Mouse (Mus musculus) liver, embryonic 11.5 days (tissue): ENCODE results near the gene Zmiz1. TPM values are rescaled to one million over a fixed set of nuclear protein-coding genes. Genes with fewer than 3 reads are reported as not detected.
A peak's percentile ranks its signal among the peaks of the same experiment; 100 is the strongest.

Experiments
- ATAC-seq: fragments of 200-750 bp; cut with Nextera tagmentation; replicated peaks from 2 replicates; pipeline ENCODE4 v1.8.0; 2017; ENCODE audit warnings: moderate number of reproducible peaks, mild to moderate bottlenecking, moderate TSS enrichment, moderate library complexity; ENCODE audit not compliant: low FRiP score
- DNase-seq: peaks from one replicate; pipeline ENCODE4 v3.0.0-alpha.2; 2017; ENCODE audit warnings: low spot score
- H3K27ac ChIP-seq: fragments of 300-500 bp; sonication (generic); 2 replicates; pipeline ENCODE4 v1.5.1; 2014; ENCODE audit warnings: mild to moderate bottlenecking, low read depth, low read length, control low read depth
- H3K27me3 ChIP-seq: fragments of 300-500 bp; sonication (generic); replicated peaks from 2 replicates; pipeline ENCODE4 v1.6.1; 2014; ENCODE audit warnings: low read length, mixed read lengths; ENCODE audit not compliant: control insufficient read depth, insufficient read depth
- H3K36me3 ChIP-seq: fragments of 300-500 bp; sonication (generic); 2 replicates; pipeline ENCODE4 v1.6.1; 2014; ENCODE audit warnings: mild to moderate bottlenecking, low read length, moderate library complexity, mixed read lengths; ENCODE audit not compliant: control insufficient read depth, insufficient read depth
- H3K4me1 ChIP-seq: fragments of 300-500 bp; sonication (generic); replicated peaks from 2 replicates; pipeline ENCODE4 v1.6.1; 2014; ENCODE audit warnings: low read length, mixed read lengths; ENCODE audit not compliant: control insufficient read depth, insufficient read depth
- H3K4me2 ChIP-seq: fragments of 300-500 bp; sonication (generic); 2 replicates; pipeline ENCODE4 v1.6.1; 2014; ENCODE audit warnings: mild to moderate bottlenecking, control low read depth, moderate library complexity
- H3K4me3 ChIP-seq: fragments of 300-500 bp; sonication (generic); 2 replicates; pipeline ENCODE4 v1.5.1; 2014; ENCODE audit warnings: low read depth, low read length, control low read depth
- H3K9ac ChIP-seq: fragments of 300-500 bp; sonication (generic); 2 replicates; pipeline ENCODE4 v1.6.1; 2014; ENCODE audit warnings: low read depth, low read length, control low read depth
- H3K9me3 ChIP-seq: fragments of 300-500 bp; sonication (generic); 2 replicates; pipeline ENCODE4 v1.6.1; 2016; ENCODE audit warnings: low read length, inconsistent platforms, mixed read lengths; ENCODE audit not compliant: control insufficient read depth
- WGBS: fragments of 180-500 bp; shearing (Covaris S2); extraction: QIAGEN DNeasy Blood & Tissue Kit; methylation state at CpG from one replicate; pipeline ENCODE4 v1.1.7; 2014; 5-methylcytosine and 5-hydroxymethylcytosine counted together
- polyA plus RNA-seq: library from polyadenylated mRNA; unstranded; fragments of >200 nt; fragmentation: Nextera tagmentation; extraction: Ambion mirVana; gene quantifications from 2 replicates; pipeline ENCODE4 v1.2.1, GENCODE M21; 2014

Gene Zmiz1
- polyA plus RNA-seq, 1 experiment from 2014 or later, result 31.0 TPM

DNA sequence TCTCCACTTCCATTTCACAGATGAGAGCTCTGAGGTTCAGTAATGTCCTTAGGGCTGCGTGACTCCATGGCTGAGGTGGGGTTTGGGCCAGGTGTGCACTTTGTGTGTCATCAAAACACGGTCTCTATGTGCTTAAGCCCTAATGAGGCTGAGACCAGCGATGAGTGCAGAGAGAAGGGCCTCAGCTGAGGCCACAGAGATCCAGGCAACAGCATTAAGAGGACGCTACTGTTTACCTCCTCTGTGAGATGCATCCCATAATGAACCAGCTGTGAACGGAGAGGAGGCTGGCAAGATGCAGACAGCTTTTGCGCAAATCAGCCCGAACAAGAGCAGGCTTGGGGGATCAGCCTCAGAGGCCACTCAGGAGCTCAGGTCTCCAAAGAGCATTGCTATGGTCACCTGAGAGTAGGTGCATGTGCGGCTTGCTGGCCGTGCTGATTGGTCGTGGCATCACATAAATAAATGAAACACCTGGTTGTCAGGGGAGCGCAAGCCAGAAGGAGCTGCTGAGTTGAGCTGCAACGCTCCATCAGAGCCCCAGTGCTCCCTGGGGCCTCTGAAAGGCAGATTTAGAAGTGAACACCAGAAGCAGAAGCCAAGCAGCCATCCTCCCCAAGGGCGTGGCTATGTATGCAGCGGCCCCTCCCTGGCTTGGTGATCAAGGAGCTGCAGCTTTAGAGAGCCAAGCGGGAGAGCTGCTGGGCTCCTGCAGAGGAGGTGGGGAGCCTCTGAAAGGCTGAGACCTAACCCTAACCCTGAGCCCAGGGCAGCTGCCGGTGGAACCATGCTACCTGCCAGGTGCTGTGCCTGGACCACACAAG, 115.3 kb downstream of the Zmiz1 start:
- no peak for DNase-seq
- Histone ChIP-seq H3K27me3 (no peaks in the 10 kb centered on the region), H3K4me3 (no peak overlapping the region), H3K4me1 (peaks cover 13% of the 10 kb centered on the region), H3K9ac (no peak overlapping the region), H3K27ac (no peak overlapping the region), H3K36me3 (peaks cover 26% of the 10 kb centered on the region), H3K9me3 (no peaks in the 10 kb centered on the region), H3K4me2 (no peak overlapping the region)
- 62% methylated on average over 16 of the region's 16 CpGs for WGBS
- ATAC-seq, result peak; percentile 68

DNA sequence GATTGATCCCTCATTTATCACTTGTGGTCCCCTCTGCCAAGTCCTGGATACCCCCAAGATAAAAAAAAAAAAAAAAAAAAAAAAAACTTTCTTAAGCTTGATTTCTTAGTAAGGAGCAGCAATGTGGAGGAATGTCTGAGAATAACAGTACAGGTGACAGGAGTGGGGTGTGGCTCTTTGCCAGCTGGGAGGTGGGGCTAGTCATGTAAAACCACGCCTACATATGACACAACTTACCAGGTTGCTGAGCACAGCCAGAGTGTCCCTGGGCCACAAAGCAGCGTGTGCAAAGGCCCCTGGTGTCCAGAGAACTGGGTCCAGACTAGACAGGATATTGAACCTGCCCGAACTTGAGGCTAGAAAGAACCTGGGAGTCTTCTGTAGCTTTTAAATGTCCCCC, 117.7 kb downstream of the Zmiz1 start:
- ATAC-seq (no peak), DNase-seq (no peak)
- no peaks in the 10 kb centered on the region for H3K27me3 ChIP-seq
- no peak overlapping the region; the same call in 1 of the 2 replicates for H3K27ac ChIP-seq
- peaks cover 13% of the 10 kb centered on the region for H3K4me1 ChIP-seq
- WGBS, result 74% methylated on average over 3 of the region's 3 CpGs
- H3K4me2 ChIP-seq, result no peak overlapping the region
- peaks cover 33% of the 10 kb centered on the region for H3K36me3 ChIP-seq
- no peak overlapping the region for H3K4me3 ChIP-seq
- no peaks in the 10 kb centered on the region for H3K9me3 ChIP-seq
- H3K9ac ChIP-seq, result no peak overlapping the region

DNA sequence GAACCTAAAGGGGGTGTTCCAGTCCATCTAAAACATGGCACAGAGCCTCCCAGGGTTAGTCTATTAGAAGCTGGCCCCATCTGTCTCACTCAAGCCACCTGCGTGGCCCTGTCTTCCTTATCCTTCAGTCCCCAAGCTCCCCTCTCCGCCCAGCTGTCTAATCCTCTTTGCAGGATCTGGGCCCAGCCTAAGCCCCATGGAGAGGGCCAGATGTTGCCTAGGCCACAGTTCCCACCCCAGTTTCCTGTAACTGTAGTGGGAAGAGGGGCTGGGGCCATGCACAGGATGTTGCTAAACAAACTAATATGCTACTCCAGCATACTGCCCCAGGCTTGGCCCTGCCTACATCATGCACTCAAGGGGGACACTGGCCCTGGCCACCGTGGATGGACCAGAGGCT, 118.4 kb downstream of the Zmiz1 start:
- peaks cover 29% of the 10 kb centered on the region; the same call in 1 of the 2 replicates for H3K36me3 ChIP-seq
- H3K4me2 ChIP-seq, result no peak overlapping the region
- no peaks in the 10 kb centered on the region for H3K27me3 ChIP-seq
- H3K27ac ChIP-seq, result no peak overlapping the region
- H3K9me3 ChIP-seq, result no peaks in the 10 kb centered on the region
- peaks cover 13% of the 10 kb centered on the region for H3K4me1 ChIP-seq
- no peak overlapping the region for H3K4me3 ChIP-seq
- no peak for ATAC-seq
- H3K9ac ChIP-seq, result no peak overlapping the region
- 51% methylated on average over 3 of the region's 3 CpGs for WGBS
- DNase-seq, result no peak

DNA sequence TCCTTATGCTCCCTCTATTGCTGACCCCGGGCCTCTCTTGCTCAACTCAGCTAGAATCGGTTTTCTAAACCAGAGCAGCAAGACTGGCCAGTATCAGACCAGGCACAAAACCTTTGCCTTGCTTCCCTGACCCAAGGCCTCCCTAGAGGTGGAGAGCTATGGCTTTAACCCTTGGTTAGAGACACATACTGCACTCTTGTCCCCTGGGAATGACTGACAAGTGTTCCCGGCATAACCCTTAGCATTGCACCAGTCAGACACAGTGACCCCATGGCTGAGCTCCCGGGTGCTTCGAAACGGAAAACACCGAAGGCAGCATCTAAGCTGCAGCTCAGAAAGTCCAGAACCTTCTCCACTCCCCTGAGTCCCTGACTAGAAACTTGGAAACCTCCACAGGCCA, 120.6 kb downstream of the Zmiz1 start:
- Histone ChIP-seq H3K9ac (no peak overlapping the region), H3K27me3 (no peaks in the 10 kb centered on the region), H3K27ac (no peak overlapping the region), H3K4me2 (no peak overlapping the region), H3K36me3 (peaks cover 27% of the 10 kb centered on the region; the same call in 1 of the 2 replicates), H3K9me3 (no peaks in the 10 kb centered on the region), H3K4me3 (no peak overlapping the region), H3K4me1 (peaks cover 6% of the 10 kb centered on the region)
- no peak for DNase-seq
- no peak for ATAC-seq
- WGBS, result 86% methylated on average over 7 of the region's 7 CpGs

DNA sequence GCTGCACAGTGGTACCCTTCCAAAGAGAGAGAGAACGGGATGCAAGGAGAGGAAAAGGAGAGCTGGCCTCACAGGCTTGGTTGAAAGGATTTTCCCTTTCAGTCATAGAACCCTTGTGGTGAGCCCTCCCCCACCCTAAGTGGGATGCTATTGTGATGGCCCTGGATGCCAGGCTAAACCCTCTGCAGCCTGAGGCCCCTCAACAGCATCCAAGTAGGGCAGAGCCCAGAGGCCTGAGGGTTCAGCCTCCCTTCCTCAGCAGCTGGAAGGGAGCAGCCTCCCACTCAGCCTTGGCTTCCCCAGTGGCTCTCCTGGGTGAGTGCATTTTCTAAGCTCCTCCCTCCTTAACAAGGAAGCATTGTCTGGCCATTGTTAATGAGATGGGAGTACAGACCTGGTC, 121.4 kb downstream of the Zmiz1 start:
- 86% methylated on average over 1 of the region's 1 CpGs for WGBS
- no peaks in the 10 kb centered on the region for H3K27me3 ChIP-seq
- no peak overlapping the region for H3K9ac ChIP-seq
- peaks cover 10% of the 10 kb centered on the region for H3K4me1 ChIP-seq
- H3K4me2 ChIP-seq, result no peak overlapping the region
- peaks cover 27% of the 10 kb centered on the region; the same call in 1 of the 2 replicates for H3K36me3 ChIP-seq
- H3K9me3 ChIP-seq, result no peaks in the 10 kb centered on the region
- no peak overlapping the region for H3K4me3 ChIP-seq
- no peak overlapping the region for H3K27ac ChIP-seq
- DNase-seq (no peak), ATAC-seq (no peak)

DNA sequence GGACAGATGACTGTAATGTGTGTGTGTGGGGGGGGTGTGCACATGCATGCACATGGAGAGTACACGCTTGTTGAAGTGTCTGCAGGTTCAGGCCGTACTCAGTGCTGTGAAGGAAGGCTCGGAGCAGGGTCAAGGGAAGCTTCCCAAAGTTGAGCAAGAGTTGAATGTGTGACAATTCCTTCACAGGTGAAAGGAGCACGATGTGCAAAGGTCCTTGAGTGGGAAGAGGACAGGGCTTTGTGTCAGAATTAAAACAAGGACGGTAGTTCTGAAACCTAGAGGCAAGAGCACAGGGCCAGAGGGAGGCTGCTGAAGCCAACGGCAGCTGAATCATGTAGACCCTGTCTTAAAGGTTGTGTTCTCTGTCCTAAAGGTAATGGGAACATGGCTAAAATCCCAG, 123.6 kb downstream of the Zmiz1 start:
- H3K9me3 ChIP-seq, result no peaks in the 10 kb centered on the region
- WGBS, result 91% methylated on average over 6 of the region's 6 CpGs
- no peak overlapping the region for H3K9ac ChIP-seq
- peaks cover 17% of the 10 kb centered on the region; the same call in 1 of the 2 replicates for H3K36me3 ChIP-seq
- H3K4me1 ChIP-seq, result peaks cover 32% of the 10 kb centered on the region
- no peaks in the 10 kb centered on the region for H3K27me3 ChIP-seq
- H3K4me2 ChIP-seq, result no peak overlapping the region
- H3K27ac ChIP-seq, result no peak overlapping the region
- H3K4me3 ChIP-seq, result no peak overlapping the region
- ATAC-seq (no peak), DNase-seq (no peak)

DNA sequence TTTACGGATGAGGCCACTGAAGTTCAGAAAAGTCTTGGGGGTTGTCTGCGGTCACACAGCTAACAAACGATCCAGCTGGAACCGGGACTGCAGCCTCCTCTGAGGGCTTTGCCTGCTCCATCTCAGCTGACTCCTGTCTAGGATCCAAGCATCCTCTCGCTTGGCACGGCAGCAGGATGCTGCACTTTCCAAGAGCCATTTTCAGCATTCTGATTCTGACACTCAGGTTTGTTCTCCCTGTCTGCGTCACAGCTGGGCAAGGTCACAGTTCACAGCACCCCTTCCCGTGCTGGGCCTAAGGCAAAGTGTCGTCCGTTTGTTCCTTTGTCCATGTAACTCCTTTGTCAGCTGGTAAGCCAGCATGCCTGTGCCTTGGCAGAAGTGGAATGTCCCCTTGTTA, 124.9 kb downstream of the Zmiz1 start:
- ATAC-seq, result no peak
- H3K27ac ChIP-seq, result no peak overlapping the region
- WGBS, result 82% methylated on average over 10 of the region's 10 CpGs
- peaks cover 14% of the 10 kb centered on the region; the same call in 1 of the 2 replicates for H3K36me3 ChIP-seq
- no peaks in the 10 kb centered on the region for H3K27me3 ChIP-seq
- DNase-seq, result no peak
- no peaks in the 10 kb centered on the region for H3K9me3 ChIP-seq
- no peak overlapping the region for H3K4me2 ChIP-seq
- peaks cover 43% of the 10 kb centered on the region for H3K4me1 ChIP-seq
- H3K9ac ChIP-seq, result no peak overlapping the region
- no peak overlapping the region for H3K4me3 ChIP-seq

DNA sequence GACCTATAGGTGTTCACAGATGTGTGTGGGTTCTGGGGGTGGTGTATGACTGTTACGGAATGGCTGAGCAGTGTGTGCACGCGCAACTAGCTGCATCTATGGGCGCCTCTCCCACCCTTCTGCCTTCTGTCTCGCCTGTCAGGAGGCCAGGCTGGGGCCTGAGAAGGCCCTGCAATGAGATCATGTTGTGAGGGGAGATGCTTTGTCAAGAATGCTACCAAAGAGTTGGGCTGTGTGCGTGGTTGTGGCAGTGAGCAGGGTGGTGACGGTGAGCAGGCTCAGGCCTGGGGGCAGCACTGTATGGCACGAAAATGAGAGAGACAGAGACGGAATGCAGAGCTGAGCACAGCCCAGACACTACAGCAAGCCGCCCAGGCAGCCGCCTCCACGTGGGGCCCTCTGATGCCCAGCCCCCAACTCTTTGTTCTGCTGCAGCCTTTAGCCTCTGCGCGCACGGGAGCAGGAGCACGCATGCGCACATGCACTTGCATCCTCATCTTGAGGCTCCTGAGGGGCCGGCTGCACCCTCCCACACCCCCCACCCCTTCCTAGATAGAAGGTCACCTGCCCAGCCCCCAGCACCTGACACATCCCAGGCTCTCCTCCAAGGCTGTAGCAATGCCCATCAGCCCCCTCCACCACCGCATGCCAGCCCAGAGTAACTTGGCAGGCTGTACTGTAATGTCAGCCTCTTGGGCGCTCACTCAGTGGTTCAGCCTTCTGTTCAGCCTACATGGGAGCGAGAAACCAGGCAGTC, 126.7 kb downstream of the Zmiz1 start:
- H3K27ac ChIP-seq, result peak overlapping the region; percentile 62

More for the DNA sequence above, 126.7 kb downstream of the Zmiz1 start:
- Histone ChIP-seq H3K27me3 (no peaks in the 10 kb centered on the region), H3K9me3 (no peaks in the 10 kb centered on the region), H3K4me2 (no peak overlapping the region), H3K4me1 (peaks cover 50% of the 10 kb centered on the region), H3K36me3 (peaks cover 6% of the 10 kb centered on the region; the same call in 1 of the 2 replicates), H3K9ac (no peak overlapping the region), H3K4me3 (no peak overlapping the region)
- DNase-seq, result no peak
- WGBS, result 61% methylated on average over 21 of the region's 21 CpGs
- no peak for ATAC-seq
